Mouse (Mus musculus) lung, adult 2 months (tissue): ENCODE measurements around the gene Def8. TPM values are rescaled to one million over a fixed set of nuclear protein-coding genes. Genes with fewer than 3 reads are reported as not detected.
"Not testable (repeated sequence)": the region's sequence is repeated elsewhere in the genome, so short reads cannot be mapped to it uniquely, and the experiment has no call there.

Experiments
- DNase-seq: peaks from one replicate; pipeline ENCODE4 v3.0.0; 2022
- H3K4me1 ChIP-seq: fragments of 200-500 bp; 2 replicates; pipeline ENCODE4 v1.6.1; 2011; ENCODE audit warnings: low read length; ENCODE audit not compliant: control insufficient read depth, insufficient read depth
- H3K4me3 ChIP-seq: fragments of 200-500 bp; replicated peaks from 2 replicates; pipeline ENCODE3; 2011; ENCODE audit warnings: low read depth, mild to moderate bottlenecking, control low read depth, low read length; ENCODE audit errors: extremely low read depth
- CTCF ChIP-seq: fragments of 200-500 bp; IDR thresholded peaks from 2 replicates; pipeline ENCODE4 v1.5.1; 2011; ENCODE audit warnings: mild to moderate bottlenecking, low read length, control low read depth; ENCODE audit not compliant: insufficient read depth
- POLR2A ChIP-seq: fragments of 200-500 bp; IDR thresholded peaks from 2 replicates; pipeline ENCODE4 v1.6.1; 2011; ENCODE audit warnings: low read depth, mild to moderate bottlenecking, control low read depth, low read length, borderline replicate concordance; ENCODE audit errors: extremely low read depth
- WGBS: fragments of 180-500 bp; shearing (Covaris S2); methylation state at CpG from one replicate; pipeline ENCODE4 v1.1.7; 2018; 5-methylcytosine and 5-hydroxymethylcytosine counted together
- polyA plus RNA-seq: library from polyadenylated mRNA; depleted of rRNA; stranded (reverse); fragments of >200 nt; gene quantifications from 2 replicates; pipeline ENCODE4 v1.2.3, GENCODE M21; 2012

Def8 gene
- polyA plus RNA-seq, 1 experiment, result 30.9 TPM

- no peak overlapping the region for H3K4me3 ChIP-seq
- no peak for DNase-seq
- H3K4me1 ChIP-seq, result no peaks in the 10 kb centered on the region
- no peak for TF ChIP-seq POLR2A
- TF ChIP-seq CTCF, result no peak
- WGBS, result 94% methylated on average over 25 of the region's 25 CpGs
Measured at GRCm38 (mm10) chr8:123431616-123432365, 8.5 kb downstream of the Def8 start.

- H3K4me1 ChIP-seq, result no peaks in the 10 kb centered on the region
- no peak overlapping the region for H3K4me3 ChIP-seq
- WGBS, result 95% methylated on average over 16 of the region's 16 CpGs
- DNase-seq, result no peak
- no peak for TF ChIP-seq CTCF
- no peak for TF ChIP-seq POLR2A
Measured at GRCm38 (mm10) chr8:123432381-123432780, 9.1 kb downstream of the Def8 start.

DNA sequence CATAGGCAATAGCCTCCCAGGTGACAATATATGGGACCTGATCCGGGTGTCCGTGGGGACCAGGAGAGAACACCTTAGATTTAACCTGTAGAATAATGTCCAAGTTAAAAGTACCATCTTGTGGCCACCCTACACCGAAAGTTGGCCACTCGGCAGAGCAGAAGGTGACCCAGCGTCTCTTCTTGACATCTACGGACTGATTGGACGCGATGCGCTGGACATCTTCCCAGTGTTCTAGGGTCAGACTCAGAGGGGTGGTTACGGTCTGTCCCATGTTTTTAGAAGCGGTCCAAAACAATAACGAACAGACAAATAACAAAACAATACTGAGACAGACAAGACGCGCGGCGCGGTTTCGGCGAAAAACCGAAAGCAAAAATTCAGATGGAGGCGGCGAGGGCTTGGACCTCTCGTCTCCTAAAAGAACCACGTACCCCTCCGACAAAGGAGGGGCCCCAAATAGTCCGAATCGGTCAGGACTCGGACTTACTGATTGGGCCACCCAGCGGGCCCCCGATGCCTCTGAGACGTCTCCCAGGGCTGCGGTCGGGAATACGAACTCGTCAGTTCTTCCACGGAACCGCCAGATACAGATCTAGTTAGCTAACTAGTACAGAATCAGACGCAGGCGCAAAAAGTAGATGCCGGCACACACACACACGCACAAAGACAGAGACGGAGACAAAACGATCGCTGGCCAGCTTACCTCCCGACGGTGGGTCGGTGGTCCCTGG is 10.1 kb downstream of the Def8 start:
- H3K4me1 ChIP-seq, H3K4me3 ChIP-seq, DNase-seq: not testable (repeated sequence)
- WGBS, result 96% methylated on average over 47 of the region's 47 CpGs

- 88% methylated on average over 2 of the region's 2 CpGs for WGBS
Measured at GRCm38 (mm10) chr8:123441788-123442187, 18.5 kb downstream of the Def8 start.

DNA sequence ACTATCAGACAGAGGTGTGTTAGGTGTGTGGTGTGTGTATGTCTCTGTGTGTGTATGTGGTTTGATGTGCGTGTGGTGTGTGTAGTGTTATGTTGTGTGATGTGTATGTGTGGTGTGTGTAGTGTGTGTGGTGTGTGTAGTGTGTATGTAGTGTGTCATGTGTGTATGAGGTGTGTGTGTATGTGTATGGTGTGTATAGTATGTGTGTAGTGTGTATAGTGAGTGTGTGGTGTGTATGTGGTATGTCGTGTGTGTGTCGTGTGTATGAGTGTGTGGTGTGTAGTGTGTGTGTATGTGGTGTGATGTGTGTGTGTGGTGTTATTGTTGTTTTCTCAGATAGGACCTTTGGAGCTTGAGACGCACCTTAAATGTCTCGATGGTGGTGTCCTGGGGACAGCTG is 19.0 kb downstream of the Def8 start:
- peaks cover 3% of the 10 kb centered on the region; the same call in 1 of the 2 replicates for H3K4me1 ChIP-seq
- TF ChIP-seq CTCF (no peak), POLR2A (no peak)
- WGBS, result 81% methylated on average over 5 of the region's 5 CpGs
- no peak for DNase-seq
- H3K4me3 ChIP-seq, result no peak overlapping the region

More at GRCm38 (mm10) chr8:123441788-123442187, 18.5 kb downstream of the Def8 start:
- Histone ChIP-seq H3K4me3 (no peak overlapping the region), H3K4me1 (peaks cover 3% of the 10 kb centered on the region; the same call in 1 of the 2 replicates)
- no peak for DNase-seq
- TF ChIP-seq CTCF (no peak), POLR2A (no peak)

GRCm38 (mm10) chr8:123442871-123443575 is 19.7 kb downstream of the Def8 start:
- H3K4me1 ChIP-seq, result peaks cover 3% of the 10 kb centered on the region; the same call in 1 of the 2 replicates
- peak; percentile 94 for DNase-seq
- peak overlapping the region; percentile 74 for H3K4me3 ChIP-seq
- peak; percentile 28; the same call in 1 of the 2 replicates for TF ChIP-seq POLR2A
- peak; percentile 73 for TF ChIP-seq CTCF
- under 1% methylated on average over 41 of the region's 41 CpGs for WGBS

DNA sequence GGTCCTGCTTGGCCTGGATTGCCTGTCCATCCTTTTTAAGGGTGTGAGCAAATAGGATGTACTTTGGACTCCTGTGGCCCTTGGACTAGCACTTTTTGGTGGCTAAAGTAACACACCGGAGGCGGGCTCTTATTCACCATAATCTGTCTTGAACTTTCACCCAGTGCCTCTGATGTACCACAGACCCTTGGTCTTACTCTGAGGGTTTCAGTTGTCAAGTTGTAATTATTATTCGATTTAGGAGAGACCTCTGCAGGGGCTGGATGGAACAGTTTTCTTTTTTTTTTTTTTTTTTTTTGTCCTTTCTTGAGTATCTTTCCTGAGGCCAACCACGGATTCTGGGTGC is 20.2 kb downstream of the Def8 start:
- 14% methylated on average over 4 of the region's 4 CpGs for WGBS
- no peak for DNase-seq
- TF ChIP-seq CTCF (no peak), POLR2A (no peak)

DNA sequence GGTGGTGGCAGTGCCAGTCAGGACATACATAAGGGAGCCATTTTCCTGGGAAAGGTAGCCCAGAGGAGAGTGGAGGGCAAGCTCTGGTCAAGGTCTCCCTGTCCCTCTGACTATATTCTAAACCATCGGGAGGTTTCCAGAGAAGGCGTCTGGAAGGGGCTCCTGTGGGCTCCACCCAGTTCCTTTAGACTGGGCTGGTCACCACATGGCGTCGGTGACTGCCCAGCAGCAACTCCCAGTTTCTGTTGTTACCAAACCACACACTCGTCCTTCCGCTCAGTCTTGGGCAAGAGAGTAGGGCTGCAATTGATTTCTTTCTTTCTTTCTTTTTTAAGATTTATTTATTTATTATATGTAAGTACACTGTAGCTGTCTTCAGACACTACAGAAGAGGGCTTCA is 20.8 kb downstream of the Def8 start:
- WGBS, result 75% methylated on average over 6 of the region's 6 CpGs
- TF ChIP-seq POLR2A (no peak), CTCF (no peak)
- DNase-seq, result no peak
- no peak overlapping the region for H3K4me3 ChIP-seq
- peaks cover 3% of the 10 kb centered on the region; the same call in 1 of the 2 replicates for H3K4me1 ChIP-seq

More for the DNA sequence above, 20.2 kb downstream of the Def8 start:
- Histone ChIP-seq H3K4me1 (peaks cover 3% of the 10 kb centered on the region; the same call in 1 of the 2 replicates), H3K4me3 (peak overlapping the region; percentile 74)

DNA sequence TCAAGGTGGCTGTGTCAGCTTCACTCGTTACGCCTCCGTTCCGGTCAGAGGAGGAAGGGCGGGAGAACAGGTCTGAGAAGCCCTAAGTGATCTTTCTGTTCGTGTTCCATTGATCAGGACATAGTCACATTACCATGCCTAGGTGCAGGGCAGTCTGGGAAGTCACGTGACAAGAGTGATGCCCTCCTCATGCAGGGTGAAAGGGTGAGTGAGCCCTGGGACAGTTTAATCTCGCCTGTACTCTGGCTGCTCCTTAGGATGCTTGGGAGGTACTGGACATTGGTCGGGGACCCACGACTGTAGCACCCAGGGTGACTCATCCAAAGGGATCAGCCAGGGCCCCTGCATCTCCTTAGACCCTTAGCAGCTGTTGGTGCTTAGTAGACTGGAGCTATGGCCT is 22.7 kb downstream of the Def8 start:
- no peak overlapping the region for H3K4me3 ChIP-seq
- DNase-seq, result no peak
- TF ChIP-seq POLR2A (no peak), CTCF (no peak)
- WGBS, result 79% methylated on average over 10 of the region's 10 CpGs
- peaks cover 3% of the 10 kb centered on the region; the same call in 1 of the 2 replicates for H3K4me1 ChIP-seq
